Mouse (Mus musculus) ES-E14 (cell line): ENCODE data around the gene Lrrc57. TPM values are rescaled to one million over a fixed set of nuclear protein-coding genes. Genes with fewer than 3 reads are reported as not detected.

Source experiments
- DNase-seq: peaks from one replicate; pipeline ENCODE4 v3.0.0-alpha.2; 2013; ENCODE audit warnings: low read depth, low spot score
- H3K27ac ChIP-seq: 2 replicates; pipeline ENCODE4 v1.5.1; 2012; ENCODE audit warnings: low read depth, mild to moderate bottlenecking, low read length, moderate library complexity, mixed read lengths; ENCODE audit not compliant: poor library complexity, insufficient read depth, severe bottlenecking
- H3K36me3 ChIP-seq: 2 replicates; pipeline ENCODE4 v1.6.1; 2012; ENCODE audit warnings: mild to moderate bottlenecking, low read length, moderate library complexity, mixed read lengths; ENCODE audit not compliant: control insufficient read depth, poor library complexity, insufficient read depth, severe bottlenecking
- H3K4me1 ChIP-seq, 2 experiments: fragments of 150-350 bp in 1 of 2; sonication (generic) in 1 of 2; 2 replicates each; pipeline ENCODE4 v1.6.1; 2012; ENCODE audit warnings: low read length in 2 of 2, mild to moderate bottlenecking in 1 of 2, mixed read lengths in 1 of 2; ENCODE audit not compliant: control insufficient read depth in 2 of 2, insufficient read depth in 2 of 2, poor library complexity in 1 of 2
- H3K4me3 ChIP-seq, 2 experiments: fragments of 150-350 bp in 1 of 2; sonication (generic) in 1 of 2; 2 replicates each; pipeline ENCODE4 v1.5.1; 2012; ENCODE audit warnings: low read length in 2 of 2, low read depth in 1 of 2, mild to moderate bottlenecking in 1 of 2, mixed read lengths in 1 of 2; ENCODE audit not compliant: insufficient read depth in 1 of 2, poor library complexity in 1 of 2, severe bottlenecking in 1 of 2
- H3K9ac ChIP-seq: 2 replicates; pipeline ENCODE4 v1.6.1; 2012; ENCODE audit warnings: low read depth, mild to moderate bottlenecking, low read length, mixed read lengths; ENCODE audit not compliant: poor library complexity, insufficient read depth, severe bottlenecking
- H3K9me3 ChIP-seq: fragments of 150-350 bp; sonication (generic); 2 replicates; pipeline ENCODE4 v1.6.1; 2012; ENCODE audit warnings: low read depth, mild to moderate bottlenecking, low read length; ENCODE audit not compliant: control insufficient read depth, insufficient read depth
- CHD2 ChIP-seq: IDR thresholded peaks from 2 replicates; pipeline ENCODE4 v1.6.1; 2014; ENCODE audit warnings: mild to moderate bottlenecking, low read depth, low read length, inconsistent platforms
- HCFC1 ChIP-seq: IDR thresholded peaks from 2 replicates; pipeline ENCODE4 v1.6.1; 2012; ENCODE audit warnings: low read length, inconsistent platforms, borderline replicate concordance; ENCODE audit not compliant: insufficient read depth
- MAFK ChIP-seq: IDR thresholded peaks from 2 replicates; pipeline ENCODE4 v1.6.1; 2014; ENCODE audit warnings: mild to moderate bottlenecking, low read depth, low read length, inconsistent platforms; ENCODE audit not compliant: insufficient read depth
- ZC3H11A ChIP-seq: IDR thresholded peaks from 2 replicates; pipeline ENCODE4 v1.6.1; 2012; ENCODE audit warnings: low read depth, mild to moderate bottlenecking, inconsistent platforms, low read length, borderline replicate concordance
- ZNF384 ChIP-seq: IDR thresholded peaks from 2 replicates; pipeline ENCODE4 v1.6.1; 2012; ENCODE audit warnings: low read depth, low read length, inconsistent platforms
- in situ Hi-C, 2 experiments: fragments of 600-800 bp; cut with MboI; formaldehyde crosslinking; loops; one replicate each; pipeline ENCODE4 v1.15.1; 2025; ENCODE audit warnings: low sequenced_read_pairs in 2 of 2, inconsistent platforms in 1 of 2; ENCODE audit not compliant: unreplicated experiment in 2 of 2
- total RNA-seq: library from RNA; depleted of rRNA; stranded (reverse); fragments of 300-350 nt; gene quantifications from 2 replicates; pipeline ENCODE4 v1.2.3, GENCODE M21; 2012

Lrrc57 gene
- total RNA-seq, 1 experiment, result 14.7 TPM

DNA sequence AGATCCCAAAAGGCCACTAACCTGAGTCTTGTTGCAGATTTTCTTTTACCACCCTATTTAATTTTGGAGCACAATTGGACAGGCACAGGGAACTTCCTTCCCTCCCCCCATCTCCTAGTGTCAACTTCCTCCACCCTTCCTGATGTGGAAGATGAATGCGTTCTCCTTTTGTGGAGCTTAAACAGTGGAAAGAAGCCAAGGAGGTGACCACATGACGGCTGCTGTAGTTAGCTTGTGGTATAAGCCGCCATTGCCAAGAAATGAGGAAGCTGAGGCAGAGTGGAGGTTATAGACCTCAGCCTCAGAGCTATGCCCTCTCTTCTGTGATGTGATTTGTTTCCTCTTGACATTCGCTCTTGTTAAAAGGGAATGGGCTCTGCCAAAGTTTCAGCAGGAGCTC is 22.6 kb upstream of the Lrrc57 start:
- in situ Hi-C loops, result no loop called here

DNA sequence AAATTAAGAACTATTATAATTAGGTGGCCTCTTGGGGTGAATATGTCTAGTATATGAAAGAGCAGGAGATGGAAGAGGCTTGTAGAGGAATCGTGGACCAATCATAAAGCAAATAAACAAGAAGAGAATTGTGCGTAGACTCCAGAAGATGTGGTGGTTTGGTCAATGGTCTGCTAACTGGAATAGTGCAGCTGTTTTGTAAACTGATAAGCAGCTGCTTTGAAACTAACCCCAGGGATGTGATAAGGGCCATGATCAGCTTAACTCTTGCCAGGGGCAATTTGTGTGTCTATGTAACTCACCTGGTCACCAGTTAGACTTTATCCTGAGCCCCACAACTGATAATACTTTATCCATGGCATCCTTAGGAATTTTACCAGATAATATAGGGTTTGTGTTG is 22.2 kb upstream of the Lrrc57 start:
- DNase-seq, result no peak
- Histone ChIP-seq H3K9me3 (no peaks in the 10 kb centered on the region), H3K9ac (no peak overlapping the region), H3K36me3 (no peaks in the 10 kb centered on the region), H3K27ac (no peak overlapping the region), H3K4me1 (no peaks in the 10 kb centered on the region; a peak in 1 of 4 replicates), H3K4me3 (no peak overlapping the region)
- TF ChIP-seq MAFK, result no peak
- no peak for TF ChIP-seq ZC3H11A
- TF ChIP-seq ZNF384, result no peak
- TF ChIP-seq HCFC1, result no peak
- TF ChIP-seq CHD2, result no peak
- in situ Hi-C loops, result no loop called here

More for the DNA sequence above, 22.6 kb upstream of the Lrrc57 start:
- TF ChIP-seq CHD2, result no peak
- TF ChIP-seq ZNF384, result no peak
- TF ChIP-seq MAFK, result no peak
- TF ChIP-seq ZC3H11A, result no peak
- TF ChIP-seq HCFC1, result no peak
- Histone ChIP-seq H3K9me3 (no peaks in the 10 kb centered on the region), H3K9ac (no peak overlapping the region), H3K4me1 (no peaks in the 10 kb centered on the region; a peak in 1 of 4 replicates), H3K36me3 (no peaks in the 10 kb centered on the region), H3K27ac (no peak overlapping the region), H3K4me3 (no peak overlapping the region)
- DNase-seq, result no peak

DNA sequence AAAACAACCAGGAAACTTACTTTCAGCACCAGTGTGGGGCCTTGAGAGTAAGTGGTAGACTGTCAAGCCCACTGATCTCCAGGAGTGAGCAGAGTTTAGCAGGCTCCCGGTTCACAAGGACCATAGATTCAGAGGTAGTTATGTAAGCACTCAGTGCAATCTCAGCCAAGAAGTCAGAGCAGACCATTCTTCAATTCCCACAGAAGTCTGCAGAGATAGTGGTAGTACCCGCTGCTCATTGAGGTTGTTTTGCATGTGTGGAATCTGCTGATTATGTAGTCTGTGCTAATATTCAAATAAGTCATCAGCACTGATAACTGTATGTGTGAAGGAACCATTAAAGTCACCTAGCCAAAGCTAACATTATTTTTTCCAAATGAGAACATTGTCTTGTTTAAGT is 21.3 kb upstream of the Lrrc57 start:
- TF ChIP-seq HCFC1 (no peak), MAFK (no peak), ZC3H11A (no peak), CHD2 (no peak)

DNA sequence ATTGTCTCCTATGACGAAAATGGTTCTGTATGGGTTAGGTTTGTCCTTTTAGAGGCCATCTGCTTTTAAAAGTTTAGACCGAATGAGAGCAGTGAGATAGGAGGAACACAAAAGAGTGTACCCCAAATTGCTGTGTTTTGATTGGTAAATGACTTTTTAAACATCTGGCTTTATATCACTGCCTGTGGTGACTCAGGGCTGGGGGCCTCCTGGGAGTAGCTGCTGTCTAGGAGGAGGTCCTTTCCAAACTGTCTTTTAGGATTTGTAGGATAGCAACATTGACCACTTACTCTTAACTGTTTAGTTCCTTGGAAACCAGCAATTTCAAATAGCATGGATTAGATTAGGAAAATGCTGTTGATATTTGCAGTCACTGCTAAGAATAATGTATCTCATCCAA is 20.9 kb upstream of the Lrrc57 start:
- H3K27ac ChIP-seq, result no peak overlapping the region
- H3K36me3 ChIP-seq, result no peaks in the 10 kb centered on the region
- H3K4me1 ChIP-seq, result no peaks in the 10 kb centered on the region; a peak in 1 of 4 replicates
- H3K9ac ChIP-seq, result no peak overlapping the region
- no peaks in the 10 kb centered on the region for H3K9me3 ChIP-seq
- H3K4me3 ChIP-seq, result no peak overlapping the region
- in situ Hi-C loops, result no loop called here
- DNase-seq, result no peak
- TF ChIP-seq CHD2, result no peak
- no peak for TF ChIP-seq MAFK
- no peak for TF ChIP-seq ZNF384
- TF ChIP-seq ZC3H11A, result no peak
- TF ChIP-seq HCFC1, result no peak

More for the DNA sequence above, 21.3 kb upstream of the Lrrc57 start:
- Histone ChIP-seq H3K4me3 (no peak overlapping the region), H3K27ac (no peak overlapping the region), H3K9ac (no peak overlapping the region), H3K9me3 (no peaks in the 10 kb centered on the region), H3K36me3 (no peaks in the 10 kb centered on the region), H3K4me1 (no peaks in the 10 kb centered on the region; a peak in 1 of 4 replicates)
- DNase-seq, result no peak
- in situ Hi-C loops, result no loop called here
